Mouse (Mus musculus) MEL (cell line): ENCODE results near the gene Nepn.

Experiments
- E2F4 ChIP-seq: IDR thresholded peaks from 2 replicates; pipeline ENCODE4 v1.6.1; 2011; ENCODE audit warnings: low read depth, low read length, improper control_type of control experiment, borderline replicate concordance
- EP300 ChIP-seq, 2 experiments: IDR thresholded peaks; 2 replicates each; pipeline ENCODE4 v1.6.1; 2011; ENCODE audit warnings: improper control_type of control experiment in 2 of 2, low read length in 2 of 2, low read depth in 1 of 2, mild to moderate bottlenecking in 1 of 2
- GATA1 ChIP-seq: IDR thresholded peaks from 2 replicates; pipeline ENCODE4 v1.6.1; 2011; ENCODE audit warnings: low read depth, low read length, improper control_type of control experiment
- JUND ChIP-seq: IDR thresholded peaks from 2 replicates; pipeline ENCODE4 v1.6.1; 2011; ENCODE audit warnings: low read depth, mild to moderate bottlenecking, improper control_type of control experiment, low read length
- MEF2A ChIP-seq: IDR thresholded peaks from 2 replicates; pipeline ENCODE4 v1.6.1; 2014; ENCODE audit warnings: low read depth, mild to moderate bottlenecking, inconsistent platforms, low read length, improper control_type of control experiment; ENCODE audit not compliant: poor library complexity, insufficient replicate concordance, severe bottlenecking; ENCODE audit errors: extremely low read depth
- POLR2A ChIP-seq, 2 experiments: IDR thresholded peaks; 2 replicates each; pipeline ENCODE4 v1.6.1; 2011 to 2012; ENCODE audit warnings: low read length in 2 of 2, mild to moderate bottlenecking in 2 of 2, control low read depth in 1 of 2, improper control_type of control experiment in 1 of 2, low read depth in 1 of 2, moderate library complexity in 1 of 2; ENCODE audit not compliant: control insufficient read depth in 1 of 2, insufficient read depth in 1 of 2, poor library complexity in 1 of 2
- ZMIZ1 ChIP-seq: IDR thresholded peaks from 2 replicates; pipeline ENCODE4 v1.6.1; 2012; ENCODE audit warnings: low read depth, mild to moderate bottlenecking, inconsistent platforms, low read length, improper control_type of control experiment, moderate library complexity
- ZNF384 ChIP-seq: IDR thresholded peaks from 2 replicates; pipeline ENCODE4 v1.6.1; 2012; ENCODE audit warnings: low read depth, mild to moderate bottlenecking, inconsistent platforms, low read length, improper control_type of control experiment

DNA sequence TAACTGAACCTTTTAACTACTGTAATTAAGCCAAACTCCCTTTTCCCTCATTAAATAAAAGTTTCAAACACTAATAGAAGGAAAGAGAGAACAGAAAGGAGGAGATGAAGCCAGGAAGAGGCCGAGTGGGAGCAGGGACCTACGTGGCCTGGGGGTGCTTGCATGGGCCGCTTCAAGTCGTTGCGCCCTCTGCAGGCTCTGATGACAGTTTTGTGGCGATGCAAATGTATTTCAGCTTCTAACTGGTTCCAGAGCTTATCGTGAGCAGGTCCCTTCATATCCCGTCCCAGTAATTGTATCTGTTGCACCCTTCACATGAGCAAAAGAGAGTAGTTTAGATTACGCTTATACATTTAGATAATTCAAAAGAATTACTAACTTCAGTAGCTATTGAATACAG, 35.6 kb upstream of the Nepn start:
- TF ChIP-seq GATA1 (no peak), ZNF384 (no peak), ZMIZ1 (no peak), JUND (no peak), E2F4 (no peak), MEF2A (no peak), EP300 (IDR thresholded peaks at IDR 0.05; ENCODE audit: low read depth in 1 of 2, low read length in 2 of 2) (no peak), POLR2A (IDR thresholded peaks at IDR 0.05; ENCODE audit: control insufficient read depth in 1 of 2, insufficient read depth in 1 of 2, low read depth in 1 of 2, low read length in 2 of 2, poor library complexity in 1 of 2) (no peak)
